Comparison of ENCODE assay signal across 10 mouse cellular contexts in the genomic region with DNA sequence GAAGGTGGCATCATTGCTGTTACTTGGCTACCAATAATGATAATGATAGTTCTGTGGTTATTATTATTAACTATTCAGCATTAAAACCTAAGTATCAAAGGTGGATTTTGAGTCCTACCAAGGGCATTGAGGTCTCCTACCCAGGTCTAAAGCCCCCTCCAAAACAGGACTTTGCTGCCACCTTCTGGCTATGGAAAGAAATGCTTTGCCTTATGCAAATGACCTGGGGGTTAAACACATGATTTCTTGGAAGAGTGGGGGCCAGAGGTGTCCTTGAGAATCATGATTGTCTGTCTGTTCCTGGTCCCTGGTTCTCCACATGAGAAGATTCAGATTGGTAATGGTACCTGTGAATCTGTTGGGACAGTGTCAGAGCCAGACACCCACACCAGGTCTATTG. TPM values are rescaled to one million over a fixed set of nuclear protein-coding genes. Genes with fewer than 3 reads are reported as not detected.
DNase-seq lines count a peak whose midpoint lies in the region; ATAC-seq and TF ChIP-seq lines count a peak whose summit lies in the region.
"Had no signal": no experiment of that assay in that cellular context is flagged by ENCODE, and none has a peak within 500 bp of the region (broad histone marks: within the 10 kb centered on the region; RNA-seq: fewer than 3 reads in every experiment).

No protein-coding gene starts in this region.

- ATAC-seq in midbrain, postnatal 0 days (ENCODE audit: low FRiP score), result no peak
- no peak for ATAC-seq in midbrain, embryonic 11.5 days (ENCODE audit: low FRiP score)

- no peak overlapping the region for H3K9ac ChIP-seq in midbrain, postnatal 0 days (replicated peaks; ENCODE audit: low read length, poor library complexity, severe bottlenecking)
- no peak overlapping the region for H3K9ac ChIP-seq in midbrain, embryonic 11.5 days (ENCODE audit: low read length)
- H3K9ac ChIP-seq: embryonic facial prominence, embryonic 15.5 days had no signal

- no peaks in the 10 kb centered on the region for H3K9me3 ChIP-seq in midbrain, postnatal 0 days (ENCODE audit: low read length)
- H3K9me3 ChIP-seq in midbrain, embryonic 11.5 days (ENCODE audit: control insufficient read depth, low read length), result no peaks in the 10 kb centered on the region
- H3K9me3 ChIP-seq: embryonic facial prominence, embryonic 15.5 days had no signal

- no peak overlapping the region for H3K4me2 ChIP-seq in midbrain, postnatal 0 days (ENCODE audit: low read depth, low read length, poor library complexity, severe bottlenecking)
- no peak overlapping the region for H3K4me2 ChIP-seq in midbrain, embryonic 11.5 days
- H3K4me2 ChIP-seq: embryonic facial prominence, embryonic 15.5 days had no signal

- DNase-seq in gastrocnemius, adult 2 months, result no peak
- DNase-seq in gastrocnemius, postnatal 25 days, result no peak
- DNase-seq in midbrain, postnatal 0 days (ENCODE audit: low spot score), result peak; percentile 36
- DNase-seq in midbrain, embryonic 11.5 days (ENCODE audit: low spot score, missing footprints), result no peak
- peak; percentile 34 for DNase-seq in brain, adult 2 months (ENCODE audit: low read depth, low spot score)
- DNase-seq in retina, embryonic 14.5 days (ENCODE audit: low spot score), result peak; percentile 66
- DNase-seq in layer of hippocampus, postnatal 10 days (ENCODE audit: low spot score in 2 of 2), result no peak
- no peak for DNase-seq in right cerebral cortex, postnatal 4 days
- DNase-seq: layer of hippocampus, postnatal 36 days had no signal

- no peak overlapping the region for H3K27ac ChIP-seq in gastrocnemius, adult 2 months
- no peak overlapping the region for H3K27ac ChIP-seq in midbrain, postnatal 0 days (ENCODE audit: low read depth, low read length)
- H3K27ac ChIP-seq in midbrain, embryonic 11.5 days (ENCODE audit: low read depth, low read length), result no peak overlapping the region
- H3K27ac ChIP-seq: embryonic facial prominence, embryonic 15.5 days had no signal

- H3K27me3 ChIP-seq in midbrain, postnatal 0 days (ENCODE audit: insufficient read depth, low read length), result no peaks in the 10 kb centered on the region
- H3K27me3 ChIP-seq in midbrain, embryonic 11.5 days (ENCODE audit: control insufficient read depth, insufficient read depth, low read length), result no peaks in the 10 kb centered on the region
- H3K27me3 ChIP-seq: embryonic facial prominence, embryonic 15.5 days had no signal

- H3K36me3 ChIP-seq in midbrain, postnatal 0 days (ENCODE audit: insufficient read depth, low read length), result no peaks in the 10 kb centered on the region
- H3K36me3 ChIP-seq in midbrain, embryonic 11.5 days (ENCODE audit: control insufficient read depth, insufficient read depth, low read length), result no peaks in the 10 kb centered on the region
- H3K36me3 ChIP-seq: embryonic facial prominence, embryonic 15.5 days had no signal

- H3K4me1 ChIP-seq in midbrain, postnatal 0 days (ENCODE audit: insufficient read depth, low read length), result no peaks in the 10 kb centered on the region
- H3K4me1 ChIP-seq in midbrain, embryonic 11.5 days (ENCODE audit: control insufficient read depth, insufficient read depth, low read length), result peaks cover 11% of the 10 kb centered on the region

- H3K4me3 ChIP-seq in gastrocnemius, adult 2 months, result no peak overlapping the region
- no peak overlapping the region for H3K4me3 ChIP-seq in midbrain, postnatal 0 days (ENCODE audit: low read depth, low read length)
- no peak overlapping the region for H3K4me3 ChIP-seq in midbrain, embryonic 11.5 days (ENCODE audit: low read depth, low read length)
- H3K4me3 ChIP-seq: embryonic facial prominence, embryonic 15.5 days had no signal

- intact Hi-C loops in gastrocnemius, adult 2 months (cut with DNase I), result no loop called here

- TF ChIP-seq CTCF in gastrocnemius, adult 2 months (IDR thresholded peaks at IDR 0.05), result peak; percentile 71
- peak; percentile 74 for TF ChIP-seq CTCF in midbrain, postnatal 0 days (IDR thresholded peaks at IDR 0.05)

RNA-seq across cellular contexts. Expression of a gene that starts 54.9 kb away (rescaled TPM):
- 1 to 10 TPM; 2.2 to 3.7 TPM for total RNA-seq in gastrocnemius, adult 2 months (2021)
- 1 to 10 TPM; 4.3 to 5.8 TPM for total RNA-seq in gastrocnemius, postnatal 25 days (2021)
- 0.11 and 0.52 TPM in 2 replicates for total RNA-seq in midbrain, postnatal 0 days (2014; rRNA removed)
- polyA plus RNA-seq in midbrain, postnatal 0 days (2015; fragmentation: Nextera tagmentation; extraction: Ambion mirVana), result 0.20 and 0.23 TPM in 2 replicates
- polyA plus RNA-seq in midbrain, embryonic 11.5 days (2014; fragmentation: Nextera tagmentation; extraction: Ambion mirVana), result 0.11 TPM in 1 of 2 replicates, not detected in the other
- total RNA-seq in layer of hippocampus, postnatal 10 days (2021), result under 1 TPM; 0.27 to 0.32 TPM

Comparison
In these comparisons a context has a peak if more than half of its experiments do, and no peak if none do; other contexts are left out.
1. DNase-seq: peak in midbrain, postnatal 0 days (single experiment), brain, adult 2 months (single experiment) and retina, embryonic 14.5 days (single experiment); none in gastrocnemius, adult 2 months (single experiment), gastrocnemius, postnatal 25 days (single experiment), midbrain, embryonic 11.5 days (single experiment), layer of hippocampus, postnatal 10 days (0 of 2) and right cerebral cortex, postnatal 4 days (single experiment).